Mouse (Mus musculus) thymus, postnatal 25 days (tissue): ENCODE measurements at regions not wholly inside any gene's neighbourhood (a gene's known extent, or its start where the extent isn't known, plus 50 kb on each side); places are given as distances from the start of the nearest gene placed in this dataset.

ENCODE experiments used
- DNase-seq: peaks from one replicate; pipeline ENCODE4 v3.0.0; 2022

DNA sequence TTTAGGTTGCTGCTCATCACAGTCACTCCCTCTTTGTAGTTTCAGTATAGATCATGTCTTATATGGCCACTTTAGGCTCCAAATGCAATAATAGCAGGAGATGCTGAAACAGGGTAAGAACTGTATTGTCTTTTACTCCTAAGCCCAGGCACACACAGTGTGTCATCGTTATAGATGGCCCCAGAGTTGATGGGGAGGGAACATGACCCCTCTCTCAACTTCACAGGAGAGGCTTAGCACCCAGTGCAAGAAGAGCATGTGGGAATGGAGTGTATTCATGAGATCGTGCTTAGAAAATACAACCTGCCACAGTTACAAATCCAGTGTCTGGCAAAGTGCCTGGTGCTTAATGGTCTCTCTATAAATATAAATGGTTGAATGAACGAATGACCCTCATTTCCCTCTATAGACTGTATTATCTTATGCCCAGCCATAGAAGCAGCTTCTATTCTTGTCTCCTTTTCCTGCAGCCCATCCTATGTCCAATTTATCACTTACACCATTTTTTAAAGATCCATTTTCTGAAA is 363.0 kb downstream of the Sorl1 start:
- no peak for DNase-seq

GRCm38 (mm10) chr9:41754434-41755002 is 369.6 kb downstream of the Sorl1 start:
- no peak for DNase-seq

GRCm38 (mm10) chr9:41745979-41746647 is 378.0 kb downstream of the Sorl1 start:
- DNase-seq = no peak

- DNase-seq = no peak
These were observed 382.6 kb downstream of the Sorl1 start for GRCm38 (mm10) chr9:41741500-41741899.

GRCm38 (mm10) chr9:41740536-41740935 is 383.6 kb downstream of the Sorl1 start:
- no peak for DNase-seq

GRCm38 (mm10) chr9:41737671-41738070 is 386.4 kb downstream of the Sorl1 start:
- DNase-seq = no peak

DNA sequence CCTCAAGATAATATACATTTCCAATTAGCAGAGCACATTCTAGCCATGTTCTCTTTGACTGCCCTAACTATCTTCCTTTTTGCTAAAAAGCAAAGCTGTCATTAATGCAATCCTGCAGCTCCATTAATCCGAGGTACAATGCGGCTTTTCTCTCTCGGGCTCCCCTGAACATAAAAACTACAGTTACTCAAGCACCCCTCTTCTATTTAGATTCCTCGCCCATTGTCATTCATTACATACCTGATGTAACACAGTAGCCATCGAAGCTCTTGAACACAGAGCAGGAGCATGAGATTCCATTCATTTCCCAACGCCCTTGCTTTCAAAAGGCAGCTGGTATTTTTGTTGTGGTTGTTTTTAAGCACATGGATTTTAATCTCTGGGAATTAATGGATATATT is 387.2 kb downstream of the Sorl1 start:
- DNase-seq = no peak

- DNase-seq = no peak
These were observed 387.8 kb downstream of the Sorl1 start for GRCm38 (mm10) chr9:41736234-41736859.

DNA sequence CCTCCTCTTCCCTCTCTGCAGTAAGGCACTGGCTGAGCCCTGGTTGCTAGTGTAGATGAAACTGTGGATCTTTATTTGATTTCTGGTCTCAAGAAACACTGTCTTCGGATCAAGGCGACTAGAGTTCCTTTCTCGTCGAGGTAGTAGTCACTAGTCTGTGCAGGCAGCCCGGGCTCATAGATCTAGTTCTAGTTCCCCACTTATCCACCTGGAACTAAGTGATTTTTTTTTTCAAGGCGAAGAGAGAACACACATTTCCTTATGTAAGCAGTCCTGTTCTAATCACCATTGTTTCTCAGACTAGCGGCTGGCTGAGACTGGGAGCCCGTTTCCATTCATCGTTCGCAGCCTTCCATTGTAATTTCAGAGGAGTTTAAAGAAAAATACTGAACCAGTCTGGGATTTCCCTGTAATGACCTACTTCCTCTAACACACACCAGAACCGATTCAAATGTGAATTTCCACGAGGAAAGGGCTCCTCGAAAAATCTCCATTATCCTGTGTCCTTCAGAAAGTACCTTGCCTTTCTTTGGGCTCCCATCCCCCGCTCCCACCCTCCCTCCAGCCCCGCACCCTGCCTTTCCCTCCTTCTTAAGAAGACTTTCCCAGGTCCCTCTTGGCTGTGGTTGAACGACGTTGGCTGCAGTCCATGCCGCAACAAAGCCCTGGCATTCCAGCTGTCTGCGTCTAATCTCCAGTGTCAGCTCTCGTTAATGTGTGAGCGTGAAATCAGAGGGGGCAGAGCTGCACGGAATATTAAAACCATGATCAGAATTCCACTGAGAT is 388.5 kb downstream of the Sorl1 start:
- no peak for DNase-seq

- DNase-seq = no peak
These were observed 389.1 kb downstream of the Sorl1 start for GRCm38 (mm10) chr9:41734925-41735447.

DNA sequence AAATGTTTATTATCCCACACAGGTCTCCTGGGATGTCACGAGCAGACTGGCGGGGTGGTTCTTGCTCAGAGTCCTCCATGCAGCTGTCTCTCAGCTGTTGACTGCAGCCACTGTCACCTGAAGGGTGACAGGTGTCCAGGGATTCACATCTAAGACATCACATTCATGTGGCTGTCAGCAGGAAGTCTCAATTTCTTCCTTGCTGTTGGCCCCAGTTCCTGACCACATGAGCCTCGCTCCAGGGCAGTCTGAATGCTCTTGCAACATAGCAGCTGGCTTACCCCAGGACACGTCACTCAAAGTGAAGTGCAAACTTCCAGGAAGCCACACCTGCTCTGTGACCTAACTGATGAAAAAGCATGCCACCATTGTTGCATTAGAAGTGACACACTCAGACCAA is 402.5 kb downstream of the Sorl1 start:
- DNase-seq = no peak

GRCm38 (mm10) chr9:41715231-41715630 is 408.9 kb downstream of the Sorl1 start:
- no peak for DNase-seq

GRCm38 (mm10) chr9:41705972-41706371 is 418.1 kb downstream of the Sorl1 start:
- no peak for DNase-seq

DNA sequence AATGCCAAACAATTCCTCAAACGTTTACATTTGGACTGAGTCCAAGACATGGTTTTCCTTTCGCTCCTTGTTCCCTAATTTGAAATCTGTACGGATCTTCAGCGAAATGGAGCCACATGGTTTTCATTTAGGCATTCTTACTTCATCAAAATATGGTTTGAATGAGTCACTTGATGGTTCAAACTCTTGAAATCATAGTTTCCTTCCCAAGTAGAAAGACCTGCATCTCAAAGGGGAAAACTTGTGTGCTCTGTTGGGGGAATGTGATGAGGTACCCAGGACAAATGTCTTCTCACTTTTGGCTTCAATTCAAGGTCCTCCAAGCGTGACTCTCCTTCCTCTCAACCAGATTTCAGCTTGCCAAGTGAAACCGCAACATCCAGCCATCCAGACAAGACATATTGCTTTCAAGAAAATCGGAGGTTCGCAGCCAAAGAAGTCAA is 418.6 kb downstream of the Sorl1 start:
- DNase-seq = no peak

DNA sequence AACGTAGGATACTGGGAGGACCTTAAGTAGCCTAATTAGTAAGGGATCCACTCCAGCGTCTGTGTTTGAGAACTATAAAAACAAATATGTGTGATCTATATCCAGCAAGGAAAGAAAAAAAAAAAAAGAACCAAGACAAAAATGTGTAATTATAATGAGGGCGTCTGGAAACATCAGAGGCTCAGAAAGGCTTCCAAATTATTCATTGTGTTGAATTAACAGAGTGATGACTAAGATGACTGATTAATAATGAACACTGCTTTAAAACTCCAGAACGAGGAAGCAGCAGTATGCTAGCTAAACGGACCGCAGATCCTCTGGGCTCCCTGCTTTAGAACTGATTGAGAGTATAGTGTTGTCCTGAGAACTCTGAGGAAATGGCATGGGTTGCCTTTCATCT is 421.0 kb downstream of the Sorl1 start:
- no peak for DNase-seq

- DNase-seq = no peak
These were observed 423.4 kb downstream of the Sorl1 start for GRCm38 (mm10) chr9:41700683-41701082.

GRCm38 (mm10) chr9:41699031-41699430 is 425.1 kb downstream of the Sorl1 start:
- no peak for DNase-seq

GRCm38 (mm10) chr9:41697611-41698467 is 426.3 kb downstream of the Sorl1 start:
- no peak for DNase-seq

GRCm38 (mm10) chr9:41697160-41697559 is 426.9 kb downstream of the Sorl1 start:
- no peak for DNase-seq

- no peak for DNase-seq
These were observed 441.2 kb downstream of the Sorl1 start for GRCm38 (mm10) chr9:41682911-41683310.

- DNase-seq = no peak
These were observed 448.4 kb downstream of the Sorl1 start for GRCm38 (mm10) chr9:41675656-41676055.

DNA sequence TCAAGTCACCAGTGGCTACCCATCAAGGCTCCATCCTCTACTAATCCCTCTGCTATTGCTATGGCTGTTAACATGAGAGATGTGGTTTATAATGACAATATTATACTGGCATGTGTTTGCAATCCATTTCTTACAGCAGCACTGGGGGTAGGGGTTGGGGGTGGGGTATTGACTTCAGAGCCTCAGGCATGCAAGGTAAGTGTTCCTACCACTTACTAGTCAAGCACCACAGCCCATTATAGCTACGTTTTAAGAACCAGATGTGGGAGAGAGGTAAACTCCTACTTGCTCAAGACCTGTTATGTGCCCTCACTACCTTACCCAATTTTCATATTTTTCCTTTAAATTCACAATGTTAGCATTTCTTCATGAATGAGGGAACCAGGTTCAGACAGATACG is 451.1 kb downstream of the Sorl1 start:
- DNase-seq = no peak
